Mouse (Mus musculus): ENCODE data around the gene Gm20479.

Gm20479 gene

GRCm38 (mm10) chr7:27366082-27366844 is 9.0 kb upstream of the Gm20479 start:
- DNase-seq = peak; percentile 50

- DNase-seq = no peak
Measured at GRCm38 (mm10) chr7:27364379-27364778, 7.2 kb upstream of the Gm20479 start.

- peak; percentile 100 for DNase-seq
Measured at GRCm38 (mm10) chr7:27361283-27361946, 4.2 kb upstream of the Gm20479 start.

GRCm38 (mm10) chr7:27360749-27361148 is 3.5 kb upstream of the Gm20479 start:
- no peak for DNase-seq

GRCm38 (mm10) chr7:27359706-27360358 is 2.6 kb upstream of the Gm20479 start:
- DNase-seq = no peak

GRCm38 (mm10) chr7:27359162-27359561 is 1.9 kb upstream of the Gm20479 start:
- DNase-seq = no peak

GRCm38 (mm10) chr7:27357595-27357978 is 368 bp upstream of the Gm20479 start:
- no peak for DNase-seq

- no peak for DNase-seq
Measured at GRCm38 (mm10) chr7:27356248-27356647, 971 bp downstream of the Gm20479 start.

- peak; percentile 83 for DNase-seq
Measured at GRCm38 (mm10) chr7:27355745-27356240, 1.4 kb downstream of the Gm20479 start, which contains the start of gene Shkbp1. Gene Shkbp1, minus strand, starts transcription at chr7:27356019.

GRCm38 (mm10) chr7:27355261-27355660 is 2.0 kb downstream of the Gm20479 start:
- DNase-seq = no peak

- no peak for DNase-seq
Measured at GRCm38 (mm10) chr7:27354783-27355182, 2.4 kb downstream of the Gm20479 start.

GRCm38 (mm10) chr7:27354144-27354543 is 3.1 kb downstream of the Gm20479 start:
- DNase-seq = no peak

GRCm38 (mm10) chr7:27345444-27345843 is 11.8 kb downstream of the Gm20479 start:
- DNase-seq = no peak

- no peak for DNase-seq
Measured at GRCm38 (mm10) chr7:27342595-27342994, 14.6 kb downstream of the Gm20479 start.

- DNase-seq = peak; percentile 66
Measured at GRCm38 (mm10) chr7:27339519-27339918, 17.7 kb downstream of the Gm20479 start.

- no peak for DNase-seq
Measured at GRCm38 (mm10) chr7:27339114-27339513, 18.1 kb downstream of the Gm20479 start.

GRCm38 (mm10) chr7:27337175-27337853 is 19.9 kb downstream of the Gm20479 start, which contains the start of gene Ltbp4:
Gene Ltbp4, minus strand, starts transcription at chr7:27337692.
- peak; percentile 42 for DNase-seq

- peak; percentile 90 for DNase-seq
Measured at GRCm38 (mm10) chr7:27335928-27336823, 21.0 kb downstream of the Gm20479 start.

GRCm38 (mm10) chr7:27335011-27335720 is 22.1 kb downstream of the Gm20479 start:
- DNase-seq = no peak

- peak; percentile 28 for DNase-seq
Measured at GRCm38 (mm10) chr7:27334405-27334911, 22.8 kb downstream of the Gm20479 start.

All from right cerebral cortex, postnatal 14 days (tissue).